Mouse (Mus musculus): ENCODE measurements around the gene Cd48.

The Cd48 gene

DNA sequence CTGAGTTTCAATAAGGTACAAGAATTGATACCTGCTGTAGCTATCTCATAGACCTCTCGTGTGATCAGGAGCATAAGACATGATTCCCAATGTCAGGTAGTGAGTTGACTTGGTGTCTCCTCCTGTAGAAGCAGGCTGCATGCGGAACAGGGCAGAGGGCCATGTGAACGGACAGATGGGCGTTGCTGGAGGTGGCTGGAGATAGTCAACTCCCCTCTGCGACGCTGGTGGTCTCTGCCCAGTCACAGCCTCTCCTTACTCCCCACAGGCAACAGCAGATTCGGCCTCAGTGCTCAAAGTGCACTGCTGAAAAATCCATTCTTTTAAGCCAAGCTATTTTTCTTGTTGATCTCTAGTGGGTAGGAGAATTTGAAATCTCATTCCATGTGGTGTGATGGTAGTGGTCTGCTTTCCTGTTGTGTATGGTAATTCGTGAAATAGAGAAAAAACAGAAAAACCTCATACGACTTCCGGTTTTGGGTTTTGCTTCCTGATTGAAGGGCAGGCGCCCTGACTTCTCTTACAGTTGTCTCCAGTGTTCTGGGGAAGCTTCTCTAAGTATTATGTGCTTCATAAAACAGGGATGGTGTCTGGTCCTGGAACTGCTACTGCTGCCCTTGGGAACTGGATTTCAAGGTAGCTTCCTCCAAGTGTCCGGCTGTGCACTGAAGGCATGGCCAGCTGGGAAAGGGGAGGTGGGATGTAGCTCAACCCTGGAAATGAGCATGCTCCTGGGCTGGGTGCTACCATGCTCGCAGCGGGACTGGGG, at the start of gene Cd48:
Gene Cd48 (plus strand): TSS at position 479 of the 769 bp plus-strand sequence.
- in situ Hi-C loops (cut with MboI; ENCODE audit: unreplicated experiment in 2 of 2): no loop called here

- in situ Hi-C loops (cut with MboI; ENCODE audit: unreplicated experiment in 2 of 2): no loop called here
Observed at GRCm38 (mm10) chr1:171635696-171636095, 46.1 kb upstream of the Cd48 start.

GRCm38 (mm10) chr1:171637101-171637500, 44.7 kb upstream of the Cd48 start:
- in situ Hi-C loops (cut with MboI; ENCODE audit: unreplicated experiment in 2 of 2): no loop called here

DNA sequence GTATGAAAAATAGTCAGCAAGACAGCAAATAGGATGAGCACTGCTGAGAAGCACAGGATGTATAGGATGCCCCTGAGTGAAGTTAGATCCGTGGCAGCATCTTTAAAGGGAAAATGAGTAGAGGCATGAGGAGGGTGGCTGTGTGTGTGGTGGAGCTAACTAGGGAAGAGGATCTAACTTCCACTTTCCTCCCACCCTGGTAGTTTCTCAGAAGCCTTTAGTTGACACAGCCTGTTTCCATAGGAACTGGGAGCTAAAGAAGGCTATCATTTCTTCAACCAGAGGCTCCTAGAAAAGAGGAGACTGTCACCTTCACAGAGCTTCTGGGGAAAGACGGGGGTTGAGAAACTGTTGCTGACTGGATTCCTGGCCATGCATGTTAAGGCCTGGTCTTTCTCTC, 43.1 kb upstream of the Cd48 start:
- in situ Hi-C loops (cut with MboI; ENCODE audit: unreplicated experiment in 2 of 2): no loop called here

DNA sequence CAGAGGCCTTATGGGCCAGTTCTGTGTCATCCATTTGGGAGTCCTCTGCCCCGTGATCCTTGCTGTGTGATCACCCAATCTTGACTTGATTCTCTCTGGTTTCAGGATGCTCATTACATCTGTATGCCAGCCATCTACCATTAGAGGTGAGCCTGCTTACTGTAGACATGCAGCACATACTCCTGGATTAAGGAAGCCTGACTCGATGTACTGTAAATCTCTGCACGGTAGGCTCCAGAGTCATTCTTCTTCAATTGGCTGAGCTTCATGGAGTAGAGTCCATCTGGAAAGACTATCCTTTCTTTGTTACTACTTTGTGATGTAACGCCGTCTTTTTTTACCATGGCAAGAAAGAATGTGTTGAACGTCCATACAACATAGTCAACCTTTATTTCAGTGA, 41.0 kb upstream of the Cd48 start:
- in situ Hi-C loops (cut with MboI; ENCODE audit: unreplicated experiment in 2 of 2): no loop called here

DNA sequence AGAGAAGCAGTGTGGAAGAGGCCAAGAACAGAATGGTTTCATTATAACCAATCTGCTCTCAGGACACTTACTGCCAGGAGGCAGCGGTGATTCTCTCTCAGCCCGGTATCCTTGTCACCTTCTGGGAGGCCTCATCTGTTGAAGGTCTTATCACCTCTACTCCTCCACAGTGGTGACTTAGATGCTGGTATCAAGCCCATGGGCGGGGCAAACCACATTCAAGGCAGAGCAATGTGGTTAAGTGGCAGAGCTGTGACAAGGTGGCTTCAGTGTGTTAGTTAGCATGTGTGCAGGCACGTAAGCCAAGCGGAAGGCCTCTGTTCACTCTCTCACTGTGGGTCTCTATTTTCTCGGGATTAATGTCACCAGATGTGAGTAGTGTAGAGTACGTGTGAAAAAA, 38.2 kb upstream of the Cd48 start:
- in situ Hi-C loops (cut with MboI; ENCODE audit: unreplicated experiment in 2 of 2): no loop called here

DNA sequence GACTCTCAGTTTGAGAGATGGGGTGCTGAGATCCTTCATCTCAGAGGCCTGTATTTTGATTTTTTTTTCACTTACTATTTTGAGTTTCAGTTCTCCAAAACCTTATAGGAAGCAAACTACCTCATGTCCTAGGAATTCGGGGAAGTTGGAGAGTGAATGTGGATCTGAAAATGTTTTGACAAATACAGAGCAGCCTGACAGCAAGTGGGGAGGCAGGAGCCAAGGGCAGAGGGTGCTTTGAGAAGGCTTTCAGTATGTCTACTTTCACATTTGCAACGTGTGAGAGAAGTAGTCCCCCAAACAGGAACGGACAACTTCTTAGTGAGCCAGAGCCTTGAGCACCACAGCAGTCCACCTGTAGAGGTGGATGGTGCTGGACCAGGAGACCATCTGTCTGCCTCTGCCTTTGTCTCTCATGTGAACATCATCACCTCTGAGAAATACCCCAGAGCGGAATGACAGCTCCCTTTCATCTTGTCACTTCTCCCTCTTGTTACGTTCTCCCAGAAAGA, 35.3 kb upstream of the Cd48 start:
- in situ Hi-C loops (cut with MboI; ENCODE audit: unreplicated experiment in 2 of 2): no loop called here

- in situ Hi-C loops (cut with MboI; ENCODE audit: unreplicated experiment in 2 of 2): no loop called here
Observed at GRCm38 (mm10) chr1:171647716-171648115, 34.1 kb upstream of the Cd48 start.

GRCm38 (mm10) chr1:171648840-171649239, 33.0 kb upstream of the Cd48 start:
- in situ Hi-C loops (cut with MboI; ENCODE audit: unreplicated experiment in 2 of 2): no loop called here

- in situ Hi-C loops (cut with MboI; ENCODE audit: unreplicated experiment in 2 of 2): no loop called here
Observed at GRCm38 (mm10) chr1:171652734-171653133, 29.1 kb upstream of the Cd48 start, which contains the start of gene Slamf7. Gene Slamf7, minus strand, starts transcription at chr1:171653035.

DNA sequence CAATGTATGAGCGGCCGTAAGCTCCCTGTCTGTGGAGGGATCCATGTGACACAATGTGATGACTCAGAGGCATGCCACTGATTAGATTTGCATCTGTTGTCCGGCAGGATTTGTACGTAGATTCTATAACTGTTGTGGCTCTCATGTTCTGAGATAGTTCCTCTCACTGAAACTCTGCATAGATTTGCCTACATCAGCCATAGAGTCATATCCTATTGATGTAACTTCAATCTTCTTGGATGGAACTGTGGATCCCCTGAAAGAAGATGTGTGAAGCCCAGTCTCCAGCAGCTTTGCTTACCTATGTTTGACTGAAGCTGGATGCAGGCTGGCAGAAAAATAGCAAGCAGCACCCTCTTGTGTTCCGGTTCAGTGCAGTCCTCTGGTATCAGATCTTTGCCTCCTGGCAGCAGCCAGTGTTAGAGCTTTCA, 23.2 kb upstream of the Cd48 start:
- in situ Hi-C loops (cut with MboI; ENCODE audit: unreplicated experiment in 2 of 2): loop anchor here (5.0 kb wide), 2 partner anchors 41 to 51 kb away; partner anchors contain the start of gene Ly9 (in 1 of the 2)

DNA sequence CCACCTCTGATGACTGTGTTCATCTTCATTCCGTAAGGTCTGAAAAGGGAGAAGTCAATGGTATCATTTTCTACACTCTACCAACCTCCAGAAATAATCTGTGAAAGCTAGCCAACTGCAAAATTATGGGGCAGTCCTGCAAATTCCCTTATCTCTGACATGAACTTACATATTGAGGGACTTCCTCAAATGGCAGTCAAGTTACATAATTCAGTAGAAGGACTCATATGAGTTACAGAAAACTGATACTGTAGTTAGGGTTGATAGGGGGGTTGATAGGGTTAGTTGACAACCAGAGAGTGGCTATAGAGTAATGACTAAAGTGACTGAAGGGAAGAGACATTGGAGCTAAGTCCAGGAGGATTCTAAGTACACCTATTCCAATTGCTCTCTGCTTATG, 21.4 kb upstream of the Cd48 start:
- in situ Hi-C loops (cut with MboI; ENCODE audit: unreplicated experiment in 2 of 2): no loop called here

GRCm38 (mm10) chr1:171661482-171661881, 20.3 kb upstream of the Cd48 start:
- in situ Hi-C loops (cut with MboI; ENCODE audit: unreplicated experiment in 2 of 2): no loop called here

GRCm38 (mm10) chr1:171663757-171664156, 18.1 kb upstream of the Cd48 start:
- in situ Hi-C loops (cut with MboI; ENCODE audit: unreplicated experiment in 2 of 2): no loop called here

GRCm38 (mm10) chr1:171666350-171666749, 15.5 kb upstream of the Cd48 start:
- in situ Hi-C loops (cut with MboI; ENCODE audit: unreplicated experiment in 2 of 2): no loop called here

DNA sequence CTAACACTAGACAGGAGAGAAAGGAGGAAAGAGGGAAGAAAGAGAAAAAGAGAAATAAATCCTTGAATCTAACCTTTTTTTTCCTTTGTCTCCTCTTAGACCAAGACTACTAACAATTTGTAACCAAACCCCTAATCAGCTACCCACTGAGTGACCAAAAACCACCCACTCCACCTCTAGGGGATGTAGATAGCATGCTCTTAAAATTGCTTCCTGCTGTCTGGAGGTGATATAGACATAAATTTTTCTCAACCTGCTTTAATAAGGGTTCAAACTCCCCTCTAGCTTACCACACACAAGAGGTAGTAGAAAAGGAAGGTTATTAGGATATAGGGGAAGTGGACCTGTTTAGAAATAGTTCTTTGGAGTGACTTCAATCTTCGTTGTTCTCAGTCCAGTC, 14.6 kb upstream of the Cd48 start:
- in situ Hi-C loops (cut with MboI; ENCODE audit: unreplicated experiment in 2 of 2): no loop called here

DNA sequence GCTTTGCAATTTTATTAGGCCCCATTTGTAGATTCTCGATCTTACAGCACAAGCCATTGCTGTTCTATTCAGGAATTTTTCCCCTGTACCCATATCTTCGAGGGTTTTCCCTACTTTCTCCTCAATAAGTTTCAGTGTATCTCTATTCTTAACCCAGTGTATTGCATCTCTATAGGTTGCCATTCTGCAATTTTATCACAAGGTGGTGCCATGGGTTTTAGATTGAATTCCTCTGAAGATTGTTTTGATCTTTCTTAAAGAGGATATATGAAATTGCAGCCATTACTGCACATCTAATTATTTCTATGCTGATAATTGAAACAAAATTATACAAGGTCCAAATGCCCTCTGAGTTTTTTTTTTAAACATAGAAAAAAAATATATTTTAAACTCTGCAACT, 9.4 kb upstream of the Cd48 start:
- in situ Hi-C loops (cut with MboI; ENCODE audit: unreplicated experiment in 2 of 2): loop anchor here in 1 of 2 experiments (5.0 kb wide), 1 partner anchor 35 kb away; no protein-coding TSS in a partner anchor

- in situ Hi-C loops (cut with MboI; ENCODE audit: unreplicated experiment in 2 of 2): loop anchor here in 1 of 2 experiments (5.0 kb wide), 1 partner anchor 34 kb away; no protein-coding TSS in a partner anchor
Observed at GRCm38 (mm10) chr1:171672854-171673475, 8.8 kb upstream of the Cd48 start.

- in situ Hi-C loops (cut with MboI; ENCODE audit: unreplicated experiment in 2 of 2): loop anchor here in 1 of 2 experiments (5.0 kb wide), 1 partner anchor 33 kb away; no protein-coding TSS in a partner anchor
Observed at GRCm38 (mm10) chr1:171674467-171674866, 7.3 kb upstream of the Cd48 start.

GRCm38 (mm10) chr1:171677721-171678120, 4.1 kb upstream of the Cd48 start:
- in situ Hi-C loops (cut with MboI; ENCODE audit: unreplicated experiment in 2 of 2): no loop called here

GRCm38 (mm10) chr1:171681009-171681408, 800 bp upstream of the Cd48 start:
- in situ Hi-C loops (cut with MboI; ENCODE audit: unreplicated experiment in 2 of 2): no loop called here

- in situ Hi-C loops (cut with MboI; ENCODE audit: unreplicated experiment in 2 of 2): no loop called here
Observed at GRCm38 (mm10) chr1:171684923-171685322, 3.1 kb downstream of the Cd48 start.

Data from v-Abl transformed pro-B cells (cell line).